Mouse (Mus musculus): Measurements from ENCODE around the gene Rpl18.

DNA sequence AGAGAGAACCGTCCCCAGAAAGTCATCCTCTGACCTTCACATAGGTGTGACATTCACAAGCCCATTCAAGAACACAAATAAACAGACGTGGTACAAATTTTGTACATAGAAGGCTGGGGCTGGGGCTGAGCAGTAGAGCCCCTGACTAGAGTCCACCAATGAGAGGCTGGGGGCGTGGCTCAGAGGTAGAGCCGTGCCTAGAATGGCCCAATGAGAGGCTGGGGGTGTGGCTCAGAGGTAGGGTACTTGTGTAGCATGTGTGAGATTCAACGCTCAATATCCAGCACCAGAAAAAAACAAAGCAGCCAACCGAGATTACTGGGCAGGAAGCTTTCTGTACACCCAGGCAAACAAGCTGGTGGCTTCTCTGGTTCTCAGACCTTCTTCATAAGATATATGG is 40.4 kb downstream of the Rpl18 start:
- TF ChIP-seq POLR2A (IDR thresholded peaks at IDR 0.05; ENCODE audit: borderline replicate concordance, low read depth, low read length) (no peak), CTCF (IDR thresholded peaks at IDR 0.05; ENCODE audit: low read depth, low read length) (no peak)
